Mouse (Mus musculus) gastrocnemius, adult 2 months (tissue): ENCODE results near the gene Hsdl1. TPM values are rescaled to one million over a fixed set of nuclear protein-coding genes. Genes with fewer than 3 reads are reported as not detected.

ENCODE experiments used
- DNase-seq: peaks from one replicate; pipeline ENCODE4 v3.0.0; 2022
- H3K27ac ChIP-seq: fragments of 200-600 bp; 2 replicates; pipeline ENCODE4 v1.8.1; 2022; ENCODE audit warnings: mild to moderate bottlenecking
- H3K4me3 ChIP-seq: fragments of 200-600 bp; 2 replicates; pipeline ENCODE4 v1.8.1; 2022; ENCODE audit warnings: mild to moderate bottlenecking, moderate library complexity
- CTCF ChIP-seq: fragments of 200-600 bp; IDR thresholded peaks from 2 replicates; pipeline ENCODE4 v1.8.1; 2022; ENCODE audit warnings: antibody characterized with exemption, mild to moderate bottlenecking, moderate library complexity
- intact Hi-C: fragments of 180-260 bp; cut with DNase I; formaldehyde crosslinking; loops from one replicate; pipeline ENCODE4 v1.15.1; 2025
- total RNA-seq, 2 experiments: library from RNA; stranded (reverse); gene quantifications; 2 replicates each; pipeline ENCODE4 v1.2.3; 2021

Hsdl1 gene
- total RNA-seq, 2 experiments from 2014 or later: 15.9 to 16.6 TPM

- H3K27ac ChIP-seq: no peak overlapping the region
- intact Hi-C loops: no loop called here
- TF ChIP-seq CTCF: no peak
Measured at GRCm38 (mm10) chr8:119548560-119549113, 26.3 kb downstream of the Hsdl1 start.

GRCm38 (mm10) chr8:119547019-119547691 is 27.8 kb downstream of the Hsdl1 start:
- H3K4me3 ChIP-seq: no peak overlapping the region
- no peak for TF ChIP-seq CTCF
- DNase-seq: no peak
- no peak overlapping the region for H3K27ac ChIP-seq
- intact Hi-C loops: no loop called here

More at GRCm38 (mm10) chr8:119548560-119549113, 26.3 kb downstream of the Hsdl1 start:
- no peak for DNase-seq
- no peak overlapping the region for H3K4me3 ChIP-seq

DNA sequence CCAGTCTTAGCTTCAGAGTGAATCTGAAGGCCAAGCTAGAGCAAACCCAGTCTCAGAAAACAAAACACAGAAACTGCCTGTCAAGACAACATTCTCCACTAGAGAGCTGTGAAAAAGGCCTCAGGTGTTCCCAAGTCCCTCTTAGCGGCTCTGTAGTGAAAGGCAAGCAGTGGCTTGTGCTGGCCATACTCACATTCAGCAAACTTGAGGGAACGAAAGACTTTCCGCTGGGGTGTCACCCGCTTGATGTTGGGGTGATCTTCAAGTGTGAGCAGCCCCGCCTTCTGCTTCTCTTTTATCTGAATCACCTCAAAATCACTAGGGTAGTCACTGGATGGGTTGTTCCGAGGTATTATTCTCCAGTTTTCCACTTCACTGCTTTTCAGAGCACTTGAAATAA is 29.2 kb downstream of the Hsdl1 start:
- TF ChIP-seq CTCF: no peak
- intact Hi-C loops: no loop called here
- H3K4me3 ChIP-seq: no peak overlapping the region

DNA sequence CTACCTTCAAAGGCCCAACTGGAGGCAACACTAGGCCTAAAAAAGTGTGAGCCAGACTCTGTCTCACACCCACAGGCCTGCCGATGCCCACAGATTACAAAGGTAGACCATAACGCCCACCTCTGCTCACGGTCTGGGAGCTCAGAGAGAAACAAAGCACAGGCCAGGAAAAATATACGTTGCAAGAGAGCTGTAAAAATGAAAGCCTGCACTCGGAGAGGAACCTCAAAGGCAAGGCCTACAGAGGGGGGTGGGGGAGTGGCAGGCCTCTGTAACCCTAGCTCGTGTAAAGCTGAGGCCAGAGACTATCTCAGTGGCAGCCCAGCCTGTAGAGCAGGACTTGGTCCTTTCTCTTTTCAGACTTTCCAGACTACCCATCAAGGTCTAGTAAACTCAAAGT is 29.8 kb downstream of the Hsdl1 start:
- TF ChIP-seq CTCF: no peak
- peak overlapping the region; percentile 24; the same call in 1 of the 2 replicates for H3K27ac ChIP-seq
- no peak for DNase-seq
- H3K4me3 ChIP-seq: no peak overlapping the region
- intact Hi-C loops: no loop called here

More for the DNA sequence above, 29.2 kb downstream of the Hsdl1 start:
- no peak for DNase-seq
- H3K27ac ChIP-seq: peak overlapping the region; percentile 24; the same call in 1 of the 2 replicates

DNA sequence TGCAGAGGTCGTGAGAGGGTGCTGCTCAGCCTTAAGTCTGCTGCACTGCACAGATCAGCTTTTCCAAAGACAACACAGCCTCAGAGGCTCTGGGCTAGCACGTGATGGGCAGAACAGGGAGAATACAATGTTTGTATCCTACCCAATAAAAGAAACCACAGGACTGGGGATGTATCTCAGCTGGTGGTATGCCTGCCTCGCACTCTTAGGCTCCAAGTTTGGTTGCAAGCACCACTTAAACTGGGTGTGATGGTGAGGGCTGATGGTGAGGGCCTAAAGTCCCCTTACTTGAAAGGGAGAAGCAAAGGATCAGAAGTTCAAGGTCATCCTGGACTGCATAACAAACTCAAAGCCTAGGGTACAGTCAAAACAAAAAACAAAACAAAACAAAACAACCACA is 30.4 kb downstream of the Hsdl1 start:
- TF ChIP-seq CTCF: no peak
- no peak overlapping the region for H3K4me3 ChIP-seq
- H3K27ac ChIP-seq: no peak overlapping the region
- DNase-seq: no peak
- intact Hi-C loops: no loop called here

- Histone ChIP-seq H3K27ac (no peak overlapping the region), H3K4me3 (no peak overlapping the region)
- intact Hi-C loops: no loop called here
- no peak for DNase-seq
- no peak for TF ChIP-seq CTCF
Measured at GRCm38 (mm10) chr8:119531973-119532372, 43.0 kb downstream of the Hsdl1 start.

DNA sequence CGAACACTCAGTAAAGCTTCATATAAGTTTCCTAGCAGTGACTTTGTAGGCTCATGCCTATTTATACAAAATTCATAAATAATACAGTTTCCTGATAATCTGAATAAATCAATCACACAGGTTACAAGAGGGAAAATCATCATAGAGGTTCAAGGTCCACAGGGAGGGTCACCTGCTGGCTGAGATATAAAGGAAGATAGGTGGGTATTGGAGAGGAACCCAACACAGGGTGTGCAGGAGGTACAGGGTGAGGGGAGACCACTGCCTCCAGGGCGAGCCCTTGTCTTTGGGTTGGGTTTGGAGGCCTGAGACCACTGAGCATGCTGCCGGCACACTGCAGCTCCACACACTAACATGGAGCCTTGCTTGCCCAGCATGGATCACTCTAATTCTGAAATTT is 43.6 kb downstream of the Hsdl1 start:
- no peak overlapping the region for H3K4me3 ChIP-seq
- TF ChIP-seq CTCF: no peak
- H3K27ac ChIP-seq: no peak overlapping the region
- intact Hi-C loops: no loop called here
- no peak for DNase-seq

GRCm38 (mm10) chr8:119530937-119531336 is 44.0 kb downstream of the Hsdl1 start:
- intact Hi-C loops: no loop called here
- no peak overlapping the region for H3K4me3 ChIP-seq
- TF ChIP-seq CTCF: no peak
- DNase-seq: no peak
- H3K27ac ChIP-seq: no peak overlapping the region

- Histone ChIP-seq H3K4me3 (no peak overlapping the region), H3K27ac (no peak overlapping the region)
- peak; percentile 5 for DNase-seq
- TF ChIP-seq CTCF: no peak
- intact Hi-C loops: no loop called here
Measured at GRCm38 (mm10) chr8:119528762-119529161, 46.2 kb downstream of the Hsdl1 start.

DNA sequence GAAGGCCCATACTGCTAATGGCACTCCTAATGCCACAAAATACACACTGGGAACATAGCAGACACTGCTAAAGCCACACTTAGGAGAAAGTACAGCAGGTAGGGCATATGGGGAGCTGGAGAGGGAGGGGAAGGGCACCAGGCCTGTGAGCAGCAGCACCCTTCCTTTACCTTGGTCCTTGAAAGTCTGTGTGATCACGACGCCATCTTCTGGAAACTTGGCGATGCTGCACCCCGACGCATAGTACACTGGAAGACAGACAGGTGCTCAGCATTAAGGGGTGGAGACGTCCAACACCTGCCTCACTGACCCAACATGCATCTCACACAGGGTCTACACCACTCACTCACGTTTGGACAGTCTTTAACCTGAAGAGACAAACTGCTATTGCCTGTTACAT is 54.9 kb downstream of the Hsdl1 start:
- intact Hi-C loops: no loop called here
- Histone ChIP-seq H3K4me3 (no peak overlapping the region), H3K27ac (no peak overlapping the region)
- TF ChIP-seq CTCF: peak; percentile 16; the same call in 1 of the 2 replicates
- no peak for DNase-seq

- H3K4me3 ChIP-seq: no peak overlapping the region
- H3K27ac ChIP-seq: no peak overlapping the region
- no peak for DNase-seq
- intact Hi-C loops: no loop called here
- no peak for TF ChIP-seq CTCF
Measured at GRCm38 (mm10) chr8:119516674-119517073, 58.3 kb downstream of the Hsdl1 start.

GRCm38 (mm10) chr8:119515767-119516166 is 59.2 kb downstream of the Hsdl1 start:
- DNase-seq: no peak
- H3K4me3 ChIP-seq: no peak overlapping the region
- TF ChIP-seq CTCF: no peak
- H3K27ac ChIP-seq: no peak overlapping the region
- intact Hi-C loops: no loop called here

DNA sequence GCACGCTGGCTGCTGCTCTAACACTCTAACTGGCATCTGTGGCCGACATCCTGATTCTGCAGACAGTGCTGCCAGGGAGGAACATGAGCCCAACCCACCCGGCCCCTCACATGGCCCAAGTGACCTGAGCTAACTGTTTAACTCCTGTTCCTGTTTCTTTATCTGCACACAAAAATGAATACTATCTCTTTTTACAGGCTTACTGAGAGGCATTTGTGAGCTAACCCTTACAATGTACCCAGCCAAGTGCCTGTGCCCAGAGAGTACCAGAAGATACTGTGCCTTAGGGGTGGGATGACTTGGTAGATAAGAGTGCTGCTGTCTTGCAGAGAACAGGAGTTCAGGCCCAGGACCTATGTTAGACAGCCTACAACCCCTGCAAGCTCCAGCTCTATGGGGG is 60.0 kb downstream of the Hsdl1 start:
- Histone ChIP-seq H3K4me3 (no peak overlapping the region), H3K27ac (no peak overlapping the region)
- no peak for TF ChIP-seq CTCF
- intact Hi-C loops: no loop called here
- DNase-seq: no peak

- intact Hi-C loops: no loop called here
- peak; percentile 42 for DNase-seq
- no peak overlapping the region for H3K27ac ChIP-seq
- TF ChIP-seq CTCF: no peak
- H3K4me3 ChIP-seq: no peak overlapping the region
Measured at GRCm38 (mm10) chr8:119513405-119513804, 61.6 kb downstream of the Hsdl1 start.

Other genes with a start within 250 kb of the Hsdl1 start
- 100 to 1,000 TPM; 132 to 151 TPM for gene Hsbp1, start 230.7 kb downstream of the Hsdl1 start, total RNA-seq
- gene Mlycd, start 180.3 kb downstream of the Hsdl1 start, total RNA-seq: 100 to 1,000 TPM in 1 of 2 experiments, 10 to 100 TPM in 1; 78.9 to 103 TPM
- 10 to 100 TPM in 1 of 2 experiments, 1 to 10 TPM in 1; 9.3 to 19.7 TPM for gene Osgin1, start 141.1 kb downstream of the Hsdl1 start, total RNA-seq
- not detected for gene Necab2, start 128.5 kb downstream of the Hsdl1 start, total RNA-seq
- gene Slc38a8, start 73.5 kb downstream of the Hsdl1 start, total RNA-seq: not detected
- gene Mbtps1, start 16.4 kb downstream of the Hsdl1 start, total RNA-seq: 10 to 100 TPM; 28.6 to 28.7 TPM
- not detected for gene Dnaaf1, start 52 bp upstream of the Hsdl1 start, total RNA-seq
- 1 to 10 TPM; 5.2 to 6.6 TPM for gene Taf1c, start 30.0 kb upstream of the Hsdl1 start, total RNA-seq
- not detected for gene Adad2, start 37.6 kb upstream of the Hsdl1 start, total RNA-seq
- gene Kcng4, start 60.5 kb upstream of the Hsdl1 start, total RNA-seq: 10 to 100 TPM; 14.1 to 14.3 TPM
- gene Wfdc1, start 91.2 kb upstream of the Hsdl1 start, total RNA-seq: 10 to 100 TPM; 96.5 to 98.7 TPM
- under 1 TPM; 0.08 to 0.10 TPM for gene Atp2c2, start 124.8 kb upstream of the Hsdl1 start, total RNA-seq
- gene Tldc1, start 203.2 kb upstream of the Hsdl1 start, total RNA-seq: 1 to 10 TPM; 3.0 to 3.3 TPM